Mouse (Mus musculus) liver, embryonic 12.5 days (tissue): ENCODE results near the gene Atp2b1. TPM values are rescaled to one million over a fixed set of nuclear protein-coding genes. Genes with fewer than 3 reads are reported as not detected.
A peak's percentile ranks its signal among the peaks of the same experiment; 100 is the strongest.

Experiments used
- ATAC-seq: fragments of 200-750 bp; cut with Nextera tagmentation; 2 replicates; pipeline ENCODE4 v1.8.0; 2017; ENCODE audit warnings: moderate number of reproducible peaks, mild to moderate bottlenecking, moderate library complexity
- H3K27ac ChIP-seq: fragments of 300-500 bp; sonication (generic); 2 replicates; pipeline ENCODE4 v1.5.1; 2016; ENCODE audit warnings: mild to moderate bottlenecking
- H3K27me3 ChIP-seq: fragments of 300-500 bp; sonication (generic); replicated peaks from 2 replicates; pipeline ENCODE4 v1.6.1; 2016; ENCODE audit warnings: mild to moderate bottlenecking, moderate library complexity
- H3K36me3 ChIP-seq: fragments of 300-500 bp; sonication (generic); 2 replicates; pipeline ENCODE4 v1.6.1; 2016; ENCODE audit warnings: mild to moderate bottlenecking, moderate library complexity
- H3K4me1 ChIP-seq: fragments of 300-500 bp; sonication (generic); 2 replicates; pipeline ENCODE4 v1.6.1; 2016
- H3K4me2 ChIP-seq: fragments of 300-500 bp; sonication (generic); 2 replicates; pipeline ENCODE4 v1.6.1; 2016; ENCODE audit warnings: mild to moderate bottlenecking, moderate library complexity
- H3K4me3 ChIP-seq: fragments of 300-500 bp; sonication (generic); 2 replicates; pipeline ENCODE4 v1.5.1; 2016; ENCODE audit warnings: mild to moderate bottlenecking, moderate library complexity
- H3K9ac ChIP-seq: fragments of 300-500 bp; sonication (generic); 2 replicates; pipeline ENCODE4 v1.6.1; 2016; ENCODE audit warnings: mild to moderate bottlenecking, moderate library complexity
- H3K9me3 ChIP-seq: fragments of 300-500 bp; sonication (generic); replicated peaks from 2 replicates; pipeline ENCODE4 v1.6.1; 2016; ENCODE audit warnings: mild to moderate bottlenecking, moderate library complexity
- WGBS: fragments of 180-500 bp; shearing (Covaris S2); methylation state at CpG from one replicate; pipeline ENCODE4 v1.1.7; 2016; ENCODE audit not compliant: insufficient replicate concordance; 5-methylcytosine and 5-hydroxymethylcytosine counted together
- polyA plus RNA-seq: library from polyadenylated mRNA; unstranded; fragments of >200 nt; fragmentation: Nextera tagmentation; extraction: Ambion mirVana; gene quantifications from 2 replicates; pipeline ENCODE4 v1.2.1, GENCODE M21; 2016

Atp2b1 gene
- polyA plus RNA-seq, 1 experiment from 2014 or later: 46.9 TPM

- H3K4me2 ChIP-seq: no peak overlapping the region
- no peak overlapping the region for H3K9ac ChIP-seq
- no peak overlapping the region for H3K4me3 ChIP-seq
- WGBS: 80% methylated on average over 5 of the region's 5 CpGs
- H3K36me3 ChIP-seq: peaks cover 78% of the 10 kb centered on the region
- ATAC-seq: no peak
- no peaks in the 10 kb centered on the region for H3K4me1 ChIP-seq
- no peaks in the 10 kb centered on the region for H3K9me3 ChIP-seq
- H3K27me3 ChIP-seq: no peaks in the 10 kb centered on the region
- H3K27ac ChIP-seq: no peak overlapping the region
Observed at GRCm38 (mm10) chr10:99012086-99012485, 97.9 kb downstream of the Atp2b1 start.

- H3K27ac ChIP-seq: no peak overlapping the region
- peaks cover 81% of the 10 kb centered on the region for H3K36me3 ChIP-seq
Observed at GRCm38 (mm10) chr10:99014737-99015136, 100.5 kb downstream of the Atp2b1 start.

GRCm38 (mm10) chr10:99016996-99017395 lies 102.8 kb downstream of the Atp2b1 start:
- Histone ChIP-seq H3K27me3 (no peaks in the 10 kb centered on the region), H3K27ac (no peak overlapping the region), H3K9ac (no peak overlapping the region), H3K4me1 (no peaks in the 10 kb centered on the region), H3K4me3 (no peak overlapping the region), H3K9me3 (no peaks in the 10 kb centered on the region), H3K36me3 (peaks cover 73% of the 10 kb centered on the region), H3K4me2 (no peak overlapping the region)
- ATAC-seq: no peak
- WGBS: 88% methylated on average over 5 of the region's 5 CpGs

More at GRCm38 (mm10) chr10:99014737-99015136, 100.5 kb downstream of the Atp2b1 start:
- WGBS: 92% methylated on average over 13 of the region's 13 CpGs
- no peaks in the 10 kb centered on the region for H3K4me1 ChIP-seq
- H3K4me3 ChIP-seq: no peak overlapping the region
- no peaks in the 10 kb centered on the region for H3K9me3 ChIP-seq
- H3K9ac ChIP-seq: no peak overlapping the region
- no peaks in the 10 kb centered on the region for H3K27me3 ChIP-seq
- no peak for ATAC-seq
- H3K4me2 ChIP-seq: no peak overlapping the region

GRCm38 (mm10) chr10:99027462-99027861 lies 113.3 kb downstream of the Atp2b1 start:
- H3K4me2 ChIP-seq: no peak overlapping the region; the same call in 1 of the 2 replicates
- H3K9ac ChIP-seq: no peak overlapping the region
- WGBS: 35% methylated on average over 5 of the region's 5 CpGs
- H3K27me3 ChIP-seq: no peaks in the 10 kb centered on the region
- H3K36me3 ChIP-seq: peaks cover 30% of the 10 kb centered on the region
- ATAC-seq: peak; percentile 91
- H3K9me3 ChIP-seq: no peaks in the 10 kb centered on the region
- no peak overlapping the region for H3K4me3 ChIP-seq
- H3K27ac ChIP-seq: no peak overlapping the region; the same call in 1 of the 2 replicates
- peaks cover 12% of the 10 kb centered on the region for H3K4me1 ChIP-seq

- no peak for ATAC-seq
- no peak overlapping the region for H3K4me2 ChIP-seq
- H3K36me3 ChIP-seq: peaks cover 15% of the 10 kb centered on the region
- H3K4me1 ChIP-seq: peaks cover 12% of the 10 kb centered on the region
- no peak overlapping the region for H3K27ac ChIP-seq
- H3K9me3 ChIP-seq: no peaks in the 10 kb centered on the region
- H3K4me3 ChIP-seq: no peak overlapping the region
- 88% methylated on average over 7 of the region's 7 CpGs for WGBS
- no peaks in the 10 kb centered on the region for H3K27me3 ChIP-seq
- H3K9ac ChIP-seq: no peak overlapping the region
Observed at GRCm38 (mm10) chr10:99029844-99030243, 115.6 kb downstream of the Atp2b1 start.

- H3K4me3 ChIP-seq: no peak overlapping the region
- no peak overlapping the region for H3K9ac ChIP-seq
- no peaks in the 10 kb centered on the region for H3K27me3 ChIP-seq
- no peaks in the 10 kb centered on the region for H3K36me3 ChIP-seq
- no peak overlapping the region for H3K27ac ChIP-seq
- 0 out of 2 replicates have a peak, but pooled peaks cover 7% of the 10 kb centered on the region for H3K4me1 ChIP-seq
- no peak for ATAC-seq
- H3K9me3 ChIP-seq: no peaks in the 10 kb centered on the region
- no peak overlapping the region for H3K4me2 ChIP-seq
- WGBS: 83% methylated on average over 15 of the region's 15 CpGs
Observed at GRCm38 (mm10) chr10:99033830-99034828, 119.9 kb downstream of the Atp2b1 start.

GRCm38 (mm10) chr10:99037185-99038065 lies 123.2 kb downstream of the Atp2b1 start:
- Histone ChIP-seq H3K27ac (no peak overlapping the region), H3K36me3 (no peaks in the 10 kb centered on the region), H3K4me2 (no peak overlapping the region), H3K4me3 (no peak overlapping the region), H3K9ac (no peak overlapping the region), H3K4me1 (0 out of 2 replicates have a peak, but pooled peaks cover 7% of the 10 kb centered on the region), H3K9me3 (no peaks in the 10 kb centered on the region), H3K27me3 (no peaks in the 10 kb centered on the region)
- WGBS: 80% methylated on average over 21 of the region's 21 CpGs
- ATAC-seq: no peak

GRCm38 (mm10) chr10:99038866-99039265 lies 124.7 kb downstream of the Atp2b1 start:
- whole genome bisulfite sequencing: 60% methylated on average over 3 of the region's 3 CpGs
- Histone ChIP-seq H3K9ac (no peak overlapping the region), H3K27ac (no peak overlapping the region), H3K4me1 (0 out of 2 replicates have a peak, but pooled peaks cover 7% of the 10 kb centered on the region), H3K27me3 (no peaks in the 10 kb centered on the region), H3K4me2 (no peak overlapping the region), H3K36me3 (no peaks in the 10 kb centered on the region), H3K9me3 (no peaks in the 10 kb centered on the region), H3K4me3 (no peak overlapping the region)
- peak; percentile 69 for ATAC-seq

GRCm38 (mm10) chr10:99040171-99040570 lies 126.0 kb downstream of the Atp2b1 start:
- Histone ChIP-seq H3K27me3 (no peaks in the 10 kb centered on the region), H3K4me3 (no peak overlapping the region), H3K27ac (no peak overlapping the region), H3K4me2 (no peak overlapping the region), H3K9me3 (no peaks in the 10 kb centered on the region), H3K36me3 (no peaks in the 10 kb centered on the region), H3K4me1 (0 out of 2 replicates have a peak, but pooled peaks cover 7% of the 10 kb centered on the region), H3K9ac (no peak overlapping the region)
- ATAC-seq: no peak
- WGBS: 78% methylated on average over 5 of the region's 5 CpGs

GRCm38 (mm10) chr10:99046756-99047550 lies 132.7 kb downstream of the Atp2b1 start:
- Histone ChIP-seq H3K4me1 (no peaks in the 10 kb centered on the region), H3K27me3 (no peaks in the 10 kb centered on the region), H3K36me3 (no peaks in the 10 kb centered on the region), H3K4me2 (no peak overlapping the region), H3K4me3 (no peak overlapping the region), H3K9me3 (no peaks in the 10 kb centered on the region), H3K9ac (no peak overlapping the region), H3K27ac (no peak overlapping the region)
- no peak for ATAC-seq
- WGBS: 60% methylated on average over 5 of the region's 5 CpGs

- Histone ChIP-seq H3K9ac (no peak overlapping the region), H3K27me3 (no peaks in the 10 kb centered on the region), H3K9me3 (no peaks in the 10 kb centered on the region), H3K4me1 (no peaks in the 10 kb centered on the region), H3K4me3 (no peak overlapping the region), H3K27ac (no peak overlapping the region), H3K36me3 (no peaks in the 10 kb centered on the region), H3K4me2 (no peak overlapping the region)
- no peak for ATAC-seq
- WGBS: 64% methylated on average over 4 of the region's 4 CpGs
Observed at GRCm38 (mm10) chr10:99047551-99047940, 133.3 kb downstream of the Atp2b1 start.
